Mouse (Mus musculus): ENCODE data around the gene Usp6nl. TPM values are rescaled to one million over a fixed set of nuclear protein-coding genes. Genes with fewer than 3 reads are reported as not detected.
A peak's percentile ranks its signal among the peaks of the same experiment; 100 is the strongest.

Usp6nl gene
- polyA plus RNA-seq, 1 experiment from 2014 or later: 8.7 TPM

GRCm38 (mm10) chr2:6353060-6353459, 30.6 kb downstream of the Usp6nl start:
- no peaks in the 10 kb centered on the region for H3K27me3 ChIP-seq
- peak overlapping the region; percentile 18; the same call in 1 of the 2 replicates for H3K4me3 ChIP-seq
- 32% methylated on average over 4 of the region's 4 CpGs for WGBS
- H3K4me2 ChIP-seq: peak overlapping the region; percentile 46
- ATAC-seq (ENCODE audit: insufficient number of reproducible peaks, low FRiP score, low TSS enrichment, low read depth): no peak
- no peaks in the 10 kb centered on the region for H3K36me3 ChIP-seq
- no peak overlapping the region for H3K9ac ChIP-seq
- H3K9me3 ChIP-seq: no peaks in the 10 kb centered on the region
- H3K4me1 ChIP-seq: peaks cover 24% of the 10 kb centered on the region
- H3K27ac ChIP-seq: no peak overlapping the region

GRCm38 (mm10) chr2:6357306-6357705, 34.8 kb downstream of the Usp6nl start:
- no peaks in the 10 kb centered on the region for H3K27me3 ChIP-seq
- no peak overlapping the region for H3K4me2 ChIP-seq
- H3K4me3 ChIP-seq: no peak overlapping the region
- H3K27ac ChIP-seq: no peak overlapping the region
- H3K9ac ChIP-seq: no peak overlapping the region
- ATAC-seq (ENCODE audit: insufficient number of reproducible peaks, low FRiP score, low TSS enrichment, low read depth): no peak
- peaks cover 9% of the 10 kb centered on the region for H3K4me1 ChIP-seq
- H3K9me3 ChIP-seq: no peaks in the 10 kb centered on the region
- H3K36me3 ChIP-seq: no peaks in the 10 kb centered on the region
- 92% methylated on average over 7 of the region's 7 CpGs for whole genome bisulfite sequencing

GRCm38 (mm10) chr2:6359645-6360044, 37.2 kb downstream of the Usp6nl start:
- Histone ChIP-seq H3K4me2 (no peak overlapping the region), H3K36me3 (no peaks in the 10 kb centered on the region), H3K9me3 (no peaks in the 10 kb centered on the region), H3K4me1 (peaks cover 7% of the 10 kb centered on the region; the same call in 1 of the 2 replicates), H3K9ac (no peak overlapping the region), H3K4me3 (no peak overlapping the region), H3K27me3 (no peaks in the 10 kb centered on the region), H3K27ac (no peak overlapping the region)
- 53% methylated on average over 9 of the region's 9 CpGs for WGBS
- no peak for ATAC-seq (ENCODE audit: insufficient number of reproducible peaks, low FRiP score, low TSS enrichment, low read depth)

- Histone ChIP-seq H3K9me3 (no peaks in the 10 kb centered on the region), H3K4me2 (no peak overlapping the region), H3K4me3 (no peak overlapping the region), H3K27ac (no peak overlapping the region), H3K36me3 (no peaks in the 10 kb centered on the region), H3K9ac (no peak overlapping the region), H3K27me3 (no peaks in the 10 kb centered on the region), H3K4me1 (peaks cover 11% of the 10 kb centered on the region)
- WGBS: 43% methylated on average over 13 of the region's 13 CpGs
- no peak for ATAC-seq (ENCODE audit: insufficient number of reproducible peaks, low FRiP score, low TSS enrichment, low read depth)
Observed at GRCm38 (mm10) chr2:6363126-6363525, 40.7 kb downstream of the Usp6nl start.

- no peak for ATAC-seq (ENCODE audit: insufficient number of reproducible peaks, low FRiP score, low TSS enrichment, low read depth)
- WGBS: 87% methylated on average over 7 of the region's 7 CpGs
- H3K4me1 ChIP-seq: peaks cover 11% of the 10 kb centered on the region
Observed at GRCm38 (mm10) chr2:6363922-6364321, 41.5 kb downstream of the Usp6nl start.

GRCm38 (mm10) chr2:6366521-6366928, 44.1 kb downstream of the Usp6nl start:
- 44% methylated on average over 9 of the region's 9 CpGs for WGBS
- Histone ChIP-seq H3K36me3 (no peaks in the 10 kb centered on the region), H3K27me3 (no peaks in the 10 kb centered on the region), H3K27ac (no peak overlapping the region), H3K4me1 (peaks cover 13% of the 10 kb centered on the region), H3K9me3 (no peaks in the 10 kb centered on the region), H3K4me3 (no peak overlapping the region), H3K4me2 (no peak overlapping the region), H3K9ac (no peak overlapping the region)
- peak; percentile 75 for ATAC-seq (ENCODE audit: insufficient number of reproducible peaks, low FRiP score, low TSS enrichment, low read depth)

More at GRCm38 (mm10) chr2:6363922-6364321, 41.5 kb downstream of the Usp6nl start:
- Histone ChIP-seq H3K4me3 (no peak overlapping the region), H3K36me3 (no peaks in the 10 kb centered on the region), H3K9me3 (no peaks in the 10 kb centered on the region), H3K27me3 (no peaks in the 10 kb centered on the region), H3K9ac (no peak overlapping the region), H3K4me2 (no peak overlapping the region), H3K27ac (no peak overlapping the region)

- 69% methylated on average over 6 of the region's 6 CpGs for WGBS
- Histone ChIP-seq H3K9me3 (no peaks in the 10 kb centered on the region), H3K9ac (no peak overlapping the region), H3K36me3 (no peaks in the 10 kb centered on the region), H3K27ac (no peak overlapping the region), H3K27me3 (no peaks in the 10 kb centered on the region), H3K4me2 (no peak overlapping the region), H3K4me1 (peaks cover 13% of the 10 kb centered on the region), H3K4me3 (no peak overlapping the region)
- no peak for ATAC-seq (ENCODE audit: insufficient number of reproducible peaks, low FRiP score, low TSS enrichment, low read depth)
Observed at GRCm38 (mm10) chr2:6366973-6367372, 44.5 kb downstream of the Usp6nl start.

GRCm38 (mm10) chr2:6367497-6367896, 45.0 kb downstream of the Usp6nl start:
- H3K9ac ChIP-seq: no peak overlapping the region
- no peak overlapping the region for H3K4me3 ChIP-seq
- H3K27me3 ChIP-seq: no peaks in the 10 kb centered on the region
- H3K36me3 ChIP-seq: no peaks in the 10 kb centered on the region
- no peak overlapping the region for H3K4me2 ChIP-seq
- no peak overlapping the region for H3K27ac ChIP-seq
- no peaks in the 10 kb centered on the region for H3K9me3 ChIP-seq
- H3K4me1 ChIP-seq: peaks cover 13% of the 10 kb centered on the region
- 79% methylated on average over 6 of the region's 6 CpGs for WGBS
- ATAC-seq (ENCODE audit: insufficient number of reproducible peaks, low FRiP score, low TSS enrichment, low read depth): no peak

- Histone ChIP-seq H3K36me3 (no peaks in the 10 kb centered on the region), H3K27ac (no peak overlapping the region), H3K27me3 (no peaks in the 10 kb centered on the region), H3K4me3 (no peak overlapping the region), H3K4me1 (peaks cover 8% of the 10 kb centered on the region; the same call in 1 of the 2 replicates), H3K4me2 (no peak overlapping the region), H3K9ac (no peak overlapping the region), H3K9me3 (no peaks in the 10 kb centered on the region)
- ATAC-seq (ENCODE audit: insufficient number of reproducible peaks, low FRiP score, low TSS enrichment, low read depth): no peak
- WGBS: 86% methylated on average over 14 of the region's 14 CpGs
Observed at GRCm38 (mm10) chr2:6374216-6374615, 51.7 kb downstream of the Usp6nl start.

- Histone ChIP-seq H3K4me1 (peaks cover 13% of the 10 kb centered on the region; the same call in 1 of the 2 replicates), H3K36me3 (no peaks in the 10 kb centered on the region), H3K27me3 (no peaks in the 10 kb centered on the region), H3K9me3 (no peaks in the 10 kb centered on the region), H3K27ac (no peak overlapping the region), H3K4me3 (no peak overlapping the region), H3K9ac (no peak overlapping the region), H3K4me2 (no peak overlapping the region)
- WGBS: 67% methylated on average over 8 of the region's 8 CpGs
- ATAC-seq (ENCODE audit: insufficient number of reproducible peaks, low FRiP score, low TSS enrichment, low read depth): no peak
Observed at GRCm38 (mm10) chr2:6376071-6376470, 53.6 kb downstream of the Usp6nl start.

GRCm38 (mm10) chr2:6376941-6377340, 54.5 kb downstream of the Usp6nl start:
- Histone ChIP-seq H3K27ac (no peak overlapping the region), H3K9ac (no peak overlapping the region), H3K9me3 (no peaks in the 10 kb centered on the region), H3K4me1 (peaks cover 13% of the 10 kb centered on the region; the same call in 1 of the 2 replicates), H3K36me3 (no peaks in the 10 kb centered on the region), H3K4me2 (no peak overlapping the region), H3K4me3 (no peak overlapping the region), H3K27me3 (no peaks in the 10 kb centered on the region)
- WGBS: 71% methylated on average over 4 of the region's 4 CpGs
- ATAC-seq (ENCODE audit: insufficient number of reproducible peaks, low FRiP score, low TSS enrichment, low read depth): no peak

GRCm38 (mm10) chr2:6378590-6379205, 56.2 kb downstream of the Usp6nl start:
- Histone ChIP-seq H3K4me1 (peaks cover 13% of the 10 kb centered on the region; the same call in 1 of the 2 replicates), H3K4me2 (no peak overlapping the region), H3K4me3 (no peak overlapping the region), H3K27me3 (no peaks in the 10 kb centered on the region), H3K9ac (no peak overlapping the region), H3K27ac (no peak overlapping the region), H3K9me3 (no peaks in the 10 kb centered on the region), H3K36me3 (no peaks in the 10 kb centered on the region)
- 67% methylated on average over 8 of the region's 8 CpGs for WGBS
- no peak for ATAC-seq (ENCODE audit: insufficient number of reproducible peaks, low FRiP score, low TSS enrichment, low read depth)
